Mouse (Mus musculus): Measurements from ENCODE around the gene Poc1a.

The Poc1a gene

GRCm38 (mm10) chr9:106369801-106370485 is 89.1 kb downstream of the Poc1a start:
- DNase-seq: peak; percentile 55

GRCm38 (mm10) chr9:106370620-106371383 is 89.9 kb downstream of the Poc1a start:
- DNase-seq: no peak

- no peak for DNase-seq
Measured at GRCm38 (mm10) chr9:106371384-106371671, 90.5 kb downstream of the Poc1a start.

- DNase-seq: peak; percentile 93
Measured at GRCm38 (mm10) chr9:106371776-106372175, 90.9 kb downstream of the Poc1a start.

GRCm38 (mm10) chr9:106372431-106373412 is 91.9 kb downstream of the Poc1a start:
- DNase-seq: no peak

GRCm38 (mm10) chr9:106373973-106374372 is 93.1 kb downstream of the Poc1a start:
- no peak for DNase-seq

- no peak for DNase-seq
Measured at GRCm38 (mm10) chr9:106377247-106377646, 96.4 kb downstream of the Poc1a start.

- no peak for DNase-seq
Measured at GRCm38 (mm10) chr9:106378045-106378444, 97.2 kb downstream of the Poc1a start.

- DNase-seq: no peak
Measured at GRCm38 (mm10) chr9:106378753-106379152, 97.9 kb downstream of the Poc1a start.

- no peak for DNase-seq
Measured at GRCm38 (mm10) chr9:106386181-106386864, 105.5 kb downstream of the Poc1a start.

GRCm38 (mm10) chr9:106392828-106393527 is 112.1 kb downstream of the Poc1a start:
- DNase-seq: no peak

- no peak for DNase-seq
Measured at GRCm38 (mm10) chr9:106393548-106393947, 112.7 kb downstream of the Poc1a start.

GRCm38 (mm10) chr9:106394649-106395602 is 114.1 kb downstream of the Poc1a start:
- DNase-seq: peak; percentile 60

GRCm38 (mm10) chr9:106397733-106398132 is 116.9 kb downstream of the Poc1a start:
- no peak for DNase-seq

- no peak for DNase-seq
Measured at GRCm38 (mm10) chr9:106398667-106399311, 117.9 kb downstream of the Poc1a start.

- DNase-seq: no peak
Measured at GRCm38 (mm10) chr9:106399808-106400207, 118.9 kb downstream of the Poc1a start.

All from kidney, postnatal 14 days (tissue).